Mouse (Mus musculus): Measurements from ENCODE around the gene Hdgfl2.
A peak's percentile ranks its signal among the peaks of the same experiment; 100 is the strongest.
"Not testable (repeated sequence)": the region's sequence is repeated elsewhere in the genome, so short reads cannot be mapped to it uniquely, and the experiment has no call there.

The Hdgfl2 gene

DNA sequence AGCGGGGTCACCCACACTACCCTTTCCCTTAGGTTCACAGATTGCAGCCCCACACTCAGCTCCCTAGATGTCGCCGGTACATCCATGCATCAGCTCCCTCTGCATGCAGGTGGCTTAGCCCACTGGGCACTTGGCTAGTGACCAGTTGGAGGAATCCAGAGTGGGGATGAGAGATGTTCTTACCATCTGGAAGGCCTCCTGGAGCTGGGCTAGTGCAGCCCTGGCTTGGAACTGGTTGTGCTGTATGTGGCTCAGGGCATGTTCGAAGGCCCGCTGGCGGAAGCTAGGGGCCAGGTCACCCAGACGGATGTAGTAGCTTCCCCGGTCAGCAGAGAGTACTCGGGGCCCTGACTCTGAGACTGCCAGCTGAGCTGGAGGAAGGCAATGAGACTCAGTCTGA is 23.5 kb downstream of the Hdgfl2 start:
- DNase-seq (ENCODE audit: extremely low read depth, insufficient read length, low spot score) = no peak

DNA sequence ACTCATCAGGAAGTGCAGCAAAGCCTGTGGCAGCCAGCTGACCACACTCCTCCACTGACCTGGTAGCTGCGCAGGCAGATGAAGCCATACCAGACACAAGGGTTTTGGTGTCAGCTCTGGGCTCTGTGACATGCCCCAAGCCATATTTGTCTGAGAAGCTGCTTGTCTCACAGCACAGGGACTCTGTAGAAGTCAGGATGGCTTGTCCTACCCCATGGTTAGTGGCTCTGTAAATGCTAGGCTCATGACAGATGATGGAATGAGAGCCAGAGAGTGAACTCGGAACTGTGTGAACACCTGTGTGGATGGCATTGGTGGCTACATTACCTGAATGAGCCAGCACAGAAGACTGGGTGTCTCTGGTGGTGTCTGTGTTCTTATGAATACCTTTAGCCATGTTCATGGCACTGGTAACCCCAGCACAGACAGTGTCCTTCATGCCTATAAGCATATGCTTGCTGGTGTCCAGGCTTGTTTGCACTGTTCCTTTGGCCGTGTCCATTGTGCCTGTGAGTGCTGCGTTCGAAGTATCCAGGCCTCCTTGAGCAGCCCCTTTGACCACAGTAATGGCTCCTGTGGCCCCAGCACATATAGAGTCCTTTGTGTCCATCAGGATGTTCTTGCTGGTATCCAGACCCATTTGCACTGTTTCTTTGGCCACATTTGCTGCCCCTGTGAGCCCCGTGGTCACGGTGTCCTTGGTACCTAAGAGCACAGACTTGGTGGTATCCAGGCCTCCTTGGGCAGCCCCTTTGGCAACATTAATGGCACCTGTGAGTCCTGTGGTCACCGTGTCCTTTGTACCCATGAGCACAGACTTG is 24.2 kb downstream of the Hdgfl2 start:
- no peak for DNase-seq (ENCODE audit: extremely low read depth, insufficient read length, low spot score)

DNA sequence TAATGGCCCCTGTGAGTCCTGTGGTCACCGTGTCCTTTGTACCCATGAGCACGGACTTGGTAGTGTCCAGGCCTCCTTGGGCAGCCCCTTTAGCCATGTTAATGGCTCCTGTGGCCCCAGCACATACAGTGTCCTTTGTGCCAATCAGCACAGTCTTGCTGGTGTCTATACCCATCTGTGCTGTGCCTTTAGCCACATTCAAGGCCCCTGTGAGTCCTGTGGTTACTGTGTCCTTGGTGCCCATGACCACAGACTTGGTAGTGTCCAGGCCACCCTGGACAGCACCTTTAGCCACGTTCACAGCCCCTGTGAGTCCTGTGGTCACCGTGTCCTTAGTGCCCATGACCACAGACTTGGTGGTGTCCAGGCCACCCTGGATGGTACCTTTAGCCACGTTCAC is 25.4 kb downstream of the Hdgfl2 start:
- DNase-seq (ENCODE audit: extremely low read depth, insufficient read length, low spot score) = not testable (repeated sequence)

DNA sequence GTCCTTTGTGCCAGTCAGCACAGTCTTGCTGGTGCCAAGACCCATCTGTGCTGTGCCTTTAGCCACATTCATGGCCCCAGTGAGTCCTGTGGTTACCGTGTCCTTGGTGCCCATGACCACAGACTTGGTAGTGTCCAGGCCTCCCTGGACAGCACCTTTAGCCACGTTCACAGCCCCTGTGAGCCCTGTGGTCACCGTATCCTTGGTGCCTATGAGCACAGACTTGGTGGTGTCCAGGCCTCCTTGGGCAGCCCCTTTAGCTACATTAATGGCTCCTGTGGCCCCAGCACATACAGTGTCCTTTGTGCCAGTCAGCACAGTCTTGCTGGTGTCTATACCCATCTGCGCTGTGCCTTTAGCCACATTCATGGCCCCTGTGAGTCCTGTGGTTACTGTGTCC is 27.0 kb downstream of the Hdgfl2 start:
- peak; percentile 37 for DNase-seq (ENCODE audit: extremely low read depth, insufficient read length, low spot score)

DNA sequence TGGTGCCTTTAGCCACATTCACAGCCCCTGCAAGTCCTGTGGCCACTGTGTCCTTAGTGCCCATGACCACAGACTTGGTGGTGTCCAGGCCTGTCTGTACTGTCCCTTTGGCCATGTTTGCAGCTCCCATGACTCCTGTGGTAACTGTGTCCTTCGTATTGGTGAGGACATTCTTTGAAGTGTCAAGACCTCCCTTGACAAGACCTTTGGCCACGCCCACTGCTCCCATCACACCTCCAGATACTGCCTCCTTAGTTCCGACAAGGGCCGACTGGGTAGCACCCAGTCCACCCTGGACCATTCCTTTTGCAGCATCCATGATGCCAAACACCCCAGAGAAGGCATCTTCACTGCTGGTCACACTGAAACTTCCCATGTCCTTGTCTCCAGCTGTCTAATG is 27.5 kb downstream of the Hdgfl2 start:
- no peak for DNase-seq (ENCODE audit: extremely low read depth, insufficient read length, low spot score)

DNA sequence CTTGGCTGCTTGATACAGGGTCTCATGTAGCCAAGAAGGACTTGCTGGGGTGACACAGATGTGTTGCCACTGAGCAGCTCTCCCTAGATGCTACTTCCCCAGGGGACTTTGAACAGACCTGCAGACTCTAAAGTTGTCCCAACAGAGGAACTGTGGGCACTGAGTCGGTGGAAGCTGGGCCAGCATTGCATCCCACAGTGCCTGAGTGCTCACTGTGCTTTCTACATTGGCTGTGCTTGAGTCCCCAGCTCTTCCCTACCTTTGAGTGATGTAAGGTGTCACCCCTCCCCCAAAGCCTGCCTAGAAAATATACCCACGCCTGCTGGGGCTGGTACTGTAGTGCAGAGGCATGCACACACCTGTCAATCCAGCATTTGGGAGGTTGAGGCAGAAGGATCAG is 28.3 kb downstream of the Hdgfl2 start:
- DNase-seq (ENCODE audit: extremely low read depth, insufficient read length, low spot score) = no peak

DNA sequence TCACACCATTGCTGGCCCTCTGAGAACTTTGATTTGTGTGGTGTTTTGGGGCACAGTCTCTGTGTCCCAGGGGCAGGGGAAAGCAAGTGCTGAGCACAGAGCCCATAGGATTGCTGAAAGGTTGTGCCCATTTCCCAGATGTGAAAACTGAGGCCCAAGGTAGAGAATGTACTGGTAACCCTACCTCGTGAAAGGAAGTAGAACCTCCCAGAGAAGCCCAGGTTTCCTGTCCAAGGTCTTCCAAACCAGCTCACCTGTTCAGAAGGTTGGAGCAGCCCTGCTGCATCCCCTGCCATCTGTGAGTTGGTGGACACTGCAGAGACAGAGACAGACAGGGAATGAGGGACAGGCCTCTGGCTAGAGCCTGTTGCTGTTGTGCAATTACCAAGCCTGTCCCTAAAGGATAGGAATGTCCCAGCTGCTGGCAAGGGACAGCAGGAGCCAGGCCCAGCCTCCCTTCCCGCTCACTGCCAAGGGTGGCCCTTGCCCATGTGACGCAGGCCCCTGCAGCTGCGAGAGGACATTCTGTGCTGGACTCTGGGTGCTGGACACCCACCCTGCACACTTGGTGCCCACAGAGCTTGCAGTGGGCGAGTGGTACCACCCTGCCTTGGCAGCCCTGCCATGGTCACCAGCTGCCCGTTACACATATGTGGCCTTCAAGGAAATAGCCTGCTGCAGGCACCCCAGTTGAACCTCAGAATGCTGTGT is 29.1 kb downstream of the Hdgfl2 start:
- DNase-seq (ENCODE audit: extremely low read depth, insufficient read length, low spot score) = peak; percentile 87

DNA sequence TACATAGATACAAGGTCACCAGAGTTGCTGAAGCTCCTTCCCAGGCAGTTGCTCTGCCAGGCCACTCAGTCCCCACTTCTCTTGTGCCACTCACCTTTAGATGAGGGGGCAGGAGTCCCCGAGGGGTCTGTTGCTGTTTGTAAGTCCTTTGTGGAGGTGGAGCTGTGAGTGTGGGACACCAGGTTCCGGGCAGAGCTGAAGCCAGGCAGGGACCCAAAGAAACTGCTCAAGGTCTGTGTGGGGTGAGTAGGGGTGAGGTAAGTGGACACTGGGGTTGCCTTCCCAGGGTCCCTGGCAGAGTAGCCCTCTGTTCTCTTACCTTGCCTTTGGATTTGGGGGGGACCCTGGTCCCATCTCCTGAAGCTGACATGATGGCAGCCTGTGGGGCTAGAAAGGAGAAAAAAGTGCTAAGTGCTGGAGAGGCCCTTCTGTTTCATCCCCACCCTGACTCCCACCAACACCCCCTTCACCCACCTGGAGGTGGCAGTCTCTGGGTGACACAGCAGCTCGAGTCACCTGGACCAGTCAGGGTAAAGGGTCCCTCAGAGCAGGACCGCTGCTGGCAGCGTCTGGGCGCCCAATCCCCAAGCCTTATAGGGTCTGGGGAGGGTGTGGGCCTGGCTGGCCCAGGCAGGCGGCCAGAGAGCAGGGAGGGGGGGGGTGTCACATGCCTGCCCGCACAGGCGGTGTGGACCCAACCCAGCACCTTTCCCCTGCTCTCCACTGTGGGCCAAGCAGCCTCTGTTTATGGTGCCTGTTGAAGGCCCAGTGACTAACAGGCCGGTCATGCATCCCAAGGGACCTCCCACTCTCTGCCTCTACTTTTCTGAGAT is 30.0 kb downstream of the Hdgfl2 start, which contains the start of gene Plin4:
Gene Plin4 (minus strand): TSS at position 585 of the 833 bp plus-strand sequence.
- DNase-seq (ENCODE audit: extremely low read depth, insufficient read length, low spot score) = peak; percentile 91

DNA sequence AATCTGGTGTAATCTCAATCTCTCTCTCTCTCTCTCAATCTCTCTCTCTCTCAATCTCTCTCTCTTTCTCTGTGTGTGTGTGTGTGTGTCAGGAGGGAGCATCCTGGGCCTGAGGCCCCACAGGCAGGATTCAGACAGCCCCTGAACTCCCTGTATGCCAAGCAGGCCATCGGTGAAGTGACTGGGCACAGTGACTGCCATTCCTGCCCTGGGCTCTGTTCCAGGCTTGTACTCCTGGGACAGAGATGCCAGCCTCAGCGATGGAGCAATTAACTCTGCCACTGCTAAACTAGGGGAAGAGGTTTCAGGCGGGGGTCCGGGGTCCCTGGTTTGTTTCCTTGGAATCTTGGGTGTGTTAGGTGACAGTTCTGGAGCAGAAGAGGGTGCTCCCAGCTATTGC is 31.1 kb downstream of the Hdgfl2 start:
- DNase-seq (ENCODE audit: extremely low read depth, insufficient read length, low spot score) = peak; percentile 59

DNA sequence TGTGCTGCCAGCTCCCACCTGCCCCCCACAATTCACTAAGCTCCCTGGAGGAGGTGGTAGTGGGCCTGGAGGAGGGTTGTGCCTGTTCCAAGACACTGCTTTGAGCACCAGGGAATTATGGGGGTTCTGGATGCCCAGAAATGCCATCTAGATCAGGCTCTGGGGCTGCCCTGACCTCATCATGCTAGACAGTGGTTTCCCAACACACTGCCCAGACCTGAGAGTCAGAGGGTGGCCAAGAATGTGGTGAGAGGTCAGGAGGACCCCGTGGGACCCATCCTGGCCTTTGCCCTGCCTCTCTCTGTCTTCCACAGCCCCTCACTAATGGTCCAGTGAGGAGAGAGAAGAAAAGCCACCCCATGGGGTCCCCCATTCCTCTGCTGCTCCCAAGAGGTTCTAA is 31.6 kb downstream of the Hdgfl2 start:
- DNase-seq (ENCODE audit: extremely low read depth, insufficient read length, low spot score) = no peak

DNA sequence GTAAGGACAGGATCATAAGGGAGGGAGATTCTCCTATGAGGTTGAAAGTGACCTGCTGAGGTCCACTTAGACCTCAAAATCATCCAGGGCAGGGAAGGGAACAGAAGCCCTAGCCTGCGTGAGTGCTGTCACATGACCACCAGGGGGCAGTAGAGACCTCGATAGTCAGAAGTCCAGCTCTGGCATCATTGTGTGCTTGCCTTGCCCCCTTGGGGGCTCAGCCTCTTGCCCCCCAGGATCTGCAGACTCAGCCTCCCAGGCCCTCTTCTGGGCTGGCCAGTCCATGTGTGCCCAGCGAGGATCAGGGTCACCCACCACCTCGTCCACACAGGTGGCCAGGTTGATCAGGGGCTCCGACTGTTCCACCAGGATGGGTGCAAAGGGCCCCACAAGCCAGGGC is 32.4 kb downstream of the Hdgfl2 start:
- DNase-seq (ENCODE audit: extremely low read depth, insufficient read length, low spot score) = peak; percentile 49

DNA sequence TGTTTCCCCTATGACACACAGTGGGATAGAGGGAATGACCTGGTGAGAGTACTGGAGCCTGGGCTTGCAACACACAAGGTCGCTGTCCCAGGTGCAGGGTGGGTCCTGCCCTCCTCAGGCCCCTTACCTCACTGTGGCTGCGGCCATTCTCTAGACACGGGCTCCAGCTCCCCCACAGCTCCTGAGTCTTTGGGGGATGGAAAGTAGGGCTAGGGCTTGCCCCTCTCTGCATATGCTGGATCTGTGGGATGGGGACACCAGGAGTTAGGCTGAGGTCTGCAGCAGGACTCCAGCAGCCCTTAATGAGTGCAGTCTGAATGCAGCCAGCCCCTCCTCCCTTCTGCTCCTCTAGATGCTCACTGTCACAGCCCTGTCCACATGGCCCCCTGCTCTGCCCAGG is 33.3 kb downstream of the Hdgfl2 start:
- no peak for DNase-seq (ENCODE audit: extremely low read depth, insufficient read length, low spot score)

DNA sequence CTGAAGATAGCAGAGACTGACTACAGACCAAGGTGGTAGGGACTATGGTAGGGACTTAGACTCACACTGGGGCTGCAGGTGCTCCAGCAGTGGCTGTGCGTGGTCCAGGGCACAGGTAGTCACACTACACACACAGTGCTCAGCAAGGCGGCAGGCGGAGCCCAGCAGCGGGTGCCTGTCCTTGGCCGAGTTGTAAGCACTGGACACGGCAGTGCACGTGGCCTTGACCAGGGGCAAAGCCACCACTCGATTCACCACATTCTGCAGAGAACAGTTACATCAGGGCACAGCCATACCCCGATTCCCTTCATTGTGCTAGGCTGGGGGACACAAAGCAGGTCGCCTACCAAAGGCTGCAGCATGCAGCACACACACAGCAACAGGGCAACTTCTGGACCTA is 36.8 kb downstream of the Hdgfl2 start:
- DNase-seq (ENCODE audit: extremely low read depth, insufficient read length, low spot score) = no peak

DNA sequence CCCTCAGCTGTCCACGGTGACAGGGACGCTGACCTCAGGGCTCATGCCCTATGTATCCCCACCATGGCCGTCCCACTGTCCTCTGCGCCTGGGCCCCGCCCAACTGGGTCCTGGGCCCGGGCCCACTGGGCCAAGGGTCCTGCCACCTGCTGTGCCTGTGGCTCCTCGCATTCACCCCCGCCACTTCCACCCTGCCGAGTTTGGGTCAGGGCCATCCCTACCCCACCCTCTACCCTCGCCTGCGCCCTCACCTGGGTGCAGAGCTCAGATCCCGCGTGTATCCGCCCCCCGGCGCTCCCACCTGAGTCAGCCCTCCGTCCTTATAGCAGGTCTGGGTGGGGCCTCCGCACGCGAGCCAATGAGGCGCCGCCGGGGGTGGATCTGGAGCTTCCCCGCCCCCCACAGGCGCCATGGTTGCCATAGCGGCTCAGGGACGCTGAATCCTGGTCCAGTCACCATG is 37.8 kb downstream of the Hdgfl2 start, which contains the start of gene Plin5:
Gene Plin5 (minus strand): TSS at position 346 of the 460 bp plus-strand sequence.
- DNase-seq (ENCODE audit: extremely low read depth, insufficient read length, low spot score) = no peak

DNA sequence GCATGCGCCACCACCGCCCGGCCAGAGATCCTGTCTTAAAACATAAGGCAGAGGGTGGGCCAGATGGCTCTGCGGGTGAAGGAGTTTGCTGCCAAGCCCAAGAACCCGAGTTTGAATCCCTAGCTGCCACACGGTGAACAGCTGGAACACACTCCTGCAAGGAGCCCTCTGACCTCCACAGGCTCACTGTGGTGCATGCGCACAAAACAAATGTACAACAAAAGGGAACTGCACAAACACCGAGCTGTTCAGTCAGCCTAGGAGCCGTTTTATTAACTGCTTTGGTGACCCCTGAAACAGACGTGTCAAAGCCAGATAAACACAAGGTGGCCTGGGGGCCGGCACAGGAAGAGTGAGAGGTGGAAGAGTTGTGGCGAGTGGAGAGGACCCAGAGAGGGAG is 40.0 kb downstream of the Hdgfl2 start:
- no peak for DNase-seq (ENCODE audit: extremely low read depth, insufficient read length, low spot score)

DNA sequence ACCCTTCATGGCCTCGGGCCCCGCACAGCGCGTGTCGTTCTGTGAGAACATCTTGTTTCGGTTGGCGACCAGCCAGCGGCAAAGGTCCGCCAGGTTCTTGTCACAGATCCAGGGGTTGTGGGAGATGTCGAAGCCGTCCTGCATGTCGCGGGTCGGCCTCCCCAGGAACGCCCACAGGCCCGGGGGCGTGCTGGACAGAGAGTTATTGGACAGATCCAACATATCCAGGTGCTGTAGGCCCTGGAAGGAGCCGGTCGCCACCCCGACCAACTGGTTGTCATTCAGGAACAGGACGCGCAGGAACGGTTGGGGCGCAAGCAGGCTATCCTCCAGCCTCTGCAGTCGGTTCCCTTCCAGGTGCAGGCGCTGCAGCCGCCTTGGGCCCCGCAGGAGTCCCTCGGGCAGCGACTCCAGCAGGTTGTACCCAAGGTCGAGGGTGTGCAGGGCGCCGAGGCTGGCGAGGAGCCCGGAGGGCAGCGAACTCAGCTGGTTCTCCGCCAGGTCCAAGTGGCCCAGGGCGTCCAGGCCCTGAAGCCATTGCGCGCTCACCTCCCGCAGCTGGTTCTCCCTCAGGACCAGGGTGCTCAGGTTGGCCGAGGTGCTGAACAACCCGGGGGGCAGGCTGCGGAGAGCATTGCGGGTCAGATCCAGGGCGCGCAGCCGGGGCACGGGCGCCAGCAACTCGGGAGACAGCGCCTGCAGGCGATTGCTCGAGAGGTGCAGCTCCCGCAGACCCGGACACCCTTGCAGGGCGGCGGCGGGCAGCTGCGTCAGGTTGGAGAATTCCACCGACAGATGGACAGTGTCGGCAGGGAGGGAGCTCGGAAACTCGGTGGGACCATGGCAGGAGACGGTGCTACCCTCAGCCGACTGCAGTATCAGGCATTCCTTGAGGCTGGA is 40.8 kb downstream of the Hdgfl2 start:
- DNase-seq (ENCODE audit: extremely low read depth, insufficient read length, low spot score) = no peak

DNA sequence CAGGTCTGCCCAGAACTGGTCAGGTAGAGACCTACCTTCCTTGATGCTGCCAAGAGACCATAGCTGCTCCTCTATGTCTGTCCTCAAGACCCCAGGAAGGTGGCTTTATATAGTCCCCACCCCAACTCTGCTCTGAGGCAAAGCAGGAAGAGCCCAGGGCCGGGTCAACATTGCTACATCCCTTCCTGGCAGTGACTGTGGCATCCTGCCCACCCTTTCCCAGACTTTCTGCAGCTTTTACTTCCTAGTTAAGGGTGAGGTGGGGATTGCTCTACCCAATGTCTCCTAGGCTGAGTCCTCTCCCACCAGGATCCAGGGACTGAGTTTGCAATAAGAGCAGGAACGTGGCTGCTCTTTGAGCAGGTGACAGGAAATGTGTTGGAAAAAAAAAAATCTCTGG is 42.4 kb downstream of the Hdgfl2 start, which contains the start of gene Lrg1:
Gene Lrg1 (minus strand): TSS at position 176 of the 400 bp plus-strand sequence.
- no peak for DNase-seq (ENCODE audit: extremely low read depth, insufficient read length, low spot score)

DNA sequence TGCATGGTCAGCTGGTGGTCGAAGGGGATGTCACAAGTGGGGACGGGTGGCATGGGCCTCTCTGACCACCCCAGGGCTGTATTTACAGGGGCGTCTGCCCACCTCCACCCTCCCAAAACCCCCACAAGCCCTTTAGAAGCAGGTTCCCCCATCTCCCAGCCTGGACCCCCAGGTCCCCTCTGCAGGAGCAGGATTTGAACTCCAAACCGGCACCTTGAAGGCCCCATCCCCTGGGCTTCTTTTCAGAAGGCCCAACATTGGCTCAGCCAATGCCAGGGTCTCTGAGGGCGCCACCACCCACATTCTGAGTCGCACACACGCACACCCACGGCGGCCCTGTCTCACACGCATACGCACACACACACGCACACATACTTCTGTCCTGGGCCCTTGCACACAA is 43.7 kb downstream of the Hdgfl2 start:
- DNase-seq (ENCODE audit: extremely low read depth, insufficient read length, low spot score) = no peak

DNA sequence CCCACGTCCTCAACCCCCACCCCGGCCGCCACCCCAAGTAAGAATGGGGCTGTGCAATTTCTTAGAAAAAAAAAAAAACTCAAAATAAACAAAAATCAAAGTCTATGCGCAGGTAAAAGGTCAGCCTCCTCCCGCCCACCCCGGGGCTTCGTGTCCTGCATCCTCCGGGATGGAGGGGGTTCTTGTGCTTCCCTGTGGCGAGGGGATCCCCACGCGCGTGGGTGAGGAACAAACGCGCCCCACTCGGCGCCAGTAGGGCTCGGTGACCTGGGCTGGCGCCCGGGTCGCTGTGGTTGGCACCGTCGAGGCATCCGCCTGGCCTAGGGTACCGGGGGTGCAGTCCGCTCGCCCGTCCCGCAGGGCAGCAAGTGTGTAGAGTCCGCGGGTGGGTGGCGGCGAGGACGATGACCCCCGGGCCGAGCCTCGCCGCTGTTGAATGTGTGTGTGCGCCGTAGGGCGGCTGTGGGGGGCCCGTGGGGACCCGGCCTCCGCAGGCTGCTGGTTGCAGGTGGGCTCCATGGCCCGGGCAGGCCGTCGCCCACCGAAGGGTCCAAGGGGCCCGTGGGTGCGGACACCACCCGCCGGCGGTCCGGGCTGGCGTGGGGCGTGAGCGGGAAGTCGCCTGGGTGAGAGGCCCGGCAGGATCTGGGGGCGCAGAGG is 44.4 kb downstream of the Hdgfl2 start:
- no peak for DNase-seq (ENCODE audit: extremely low read depth, insufficient read length, low spot score)
